Mouse (Mus musculus): ENCODE results near the gene Ccdc78. TPM values are rescaled to one million over a fixed set of nuclear protein-coding genes. Genes with fewer than 3 reads are reported as not detected.

The Ccdc78 gene
- total and polyA plus RNA-seq, 3 experiments = 0.08 to 0.85 TPM; not detected in 1

DNA sequence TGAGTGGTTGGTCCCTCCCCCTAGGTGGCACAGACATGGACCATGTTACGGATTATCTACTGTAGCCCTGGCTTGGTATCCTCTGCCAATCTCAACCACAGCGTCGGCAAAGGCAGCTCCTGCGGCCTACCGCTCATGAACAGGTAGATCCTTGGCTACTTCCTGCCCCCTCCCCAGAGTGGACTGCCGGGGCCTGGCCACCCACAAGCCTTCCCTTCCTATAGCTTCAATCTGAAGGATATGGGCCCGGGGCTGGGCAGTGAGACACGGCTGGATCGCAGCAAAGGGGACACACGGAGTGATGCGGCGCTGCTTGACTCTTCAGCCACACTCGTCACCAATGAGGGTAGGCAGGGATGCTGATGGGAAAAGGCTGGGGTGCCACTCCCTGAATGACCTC is 40.6 kb downstream of the Ccdc78 start:
- TF ChIP-seq EP300 (IDR thresholded peaks at IDR 0.05; ENCODE audit: low read depth in 1 of 2, low read length in 2 of 2) (no peak), POLR2AphosphoS2 (IDR thresholded peaks at IDR 0.05; ENCODE audit: low read length) (no peak), NRF1 (IDR thresholded peaks at IDR 0.05; ENCODE audit: insufficient read depth, low read depth, low read length, poor library complexity, severe bottlenecking) (no peak), E2F4 (IDR thresholded peaks at IDR 0.05; ENCODE audit: borderline replicate concordance, low read depth, low read length) (no peak), SMC3 (IDR thresholded peaks at IDR 0.05; ENCODE audit: low read depth, low read length) (no peak), POLR2A (IDR thresholded peaks at IDR 0.05; ENCODE audit: control insufficient read depth in 1 of 2, insufficient read depth in 1 of 2, low read depth in 1 of 2, low read length in 2 of 2, poor library complexity in 1 of 2) (no peak), TCF12 (IDR thresholded peaks at IDR 0.05; ENCODE audit: low read depth, low read length) (no peak), NELFE (IDR thresholded peaks at IDR 0.05; ENCODE audit: low read depth, low read length) (no peak), ZNF384 (IDR thresholded peaks at IDR 0.05; ENCODE audit: low read depth, low read length) (no peak), KAT2A (conservative IDR thresholded peaks at IDR 0.05; ENCODE audit: low read depth, low read length) (no peak), USF2 (IDR thresholded peaks at IDR 0.05; ENCODE audit: borderline replicate concordance in 1 of 2, insufficient read depth in 1 of 2, low read depth in 1 of 2, low read length in 2 of 2) (no peak), MAZ (IDR thresholded peaks at IDR 0.05; ENCODE audit: low read depth, low read length) (no peak), ETS1 (IDR thresholded peaks at IDR 0.05; ENCODE audit: low read depth, low read length) (no peak), MYC (IDR thresholded peaks at IDR 0.05; ENCODE audit: low read depth, low read length) (no peak), ZMIZ1 (IDR thresholded peaks at IDR 0.05; ENCODE audit: low read depth, low read length) (no peak), SIN3A (IDR thresholded peaks at IDR 0.05; ENCODE audit: low read length) (no peak), MAFK (IDR thresholded peaks at IDR 0.05; ENCODE audit: borderline replicate concordance, low read depth, low read length) (no peak), ZC3H11A (IDR thresholded peaks at IDR 0.05; ENCODE audit: low read depth, low read length) (no peak)
- DNase-seq (ENCODE audit: low read depth, low spot score) = no peak
- Histone ChIP-seq H3K27ac (ENCODE audit: control insufficient read depth, low read depth, low read length) (no peak overlapping the region), H3K9ac (ENCODE audit: control insufficient read depth, low read depth, low read length, poor library complexity, severe bottlenecking) (no peak overlapping the region), H3K9me3 (replicated peaks; ENCODE audit: insufficient read depth, low read length) (no peaks in the 10 kb centered on the region), H3K79me2 (ENCODE audit: control insufficient read depth, insufficient read depth, low read length, poor library complexity) (peaks cover 53% of the 10 kb centered on the region), H3K27me3 (ENCODE audit: control insufficient read depth in 1 of 2, insufficient read depth in 2 of 2, low read length in 2 of 2) (no peaks in the 10 kb centered on the region), H3K4me3 (ENCODE audit: control insufficient read depth in 1 of 2, insufficient read depth in 1 of 2, low read depth in 2 of 2, low read length in 2 of 2) (no peak overlapping the region), H3K4me1 (ENCODE audit: control insufficient read depth in 1 of 2, insufficient read depth in 2 of 2, low read length in 2 of 2) (peaks cover 0 to 42% of the 10 kb centered on the region in 2 experiments; a peak in 2 of 4 replicates), H3K36me3 (ENCODE audit: control insufficient read depth in 1 of 2, insufficient read depth in 2 of 2, low read length in 2 of 2) (peaks cover 0 to 17% of the 10 kb centered on the region in 2 experiments; a peak in 2 of 4 replicates)

DNA sequence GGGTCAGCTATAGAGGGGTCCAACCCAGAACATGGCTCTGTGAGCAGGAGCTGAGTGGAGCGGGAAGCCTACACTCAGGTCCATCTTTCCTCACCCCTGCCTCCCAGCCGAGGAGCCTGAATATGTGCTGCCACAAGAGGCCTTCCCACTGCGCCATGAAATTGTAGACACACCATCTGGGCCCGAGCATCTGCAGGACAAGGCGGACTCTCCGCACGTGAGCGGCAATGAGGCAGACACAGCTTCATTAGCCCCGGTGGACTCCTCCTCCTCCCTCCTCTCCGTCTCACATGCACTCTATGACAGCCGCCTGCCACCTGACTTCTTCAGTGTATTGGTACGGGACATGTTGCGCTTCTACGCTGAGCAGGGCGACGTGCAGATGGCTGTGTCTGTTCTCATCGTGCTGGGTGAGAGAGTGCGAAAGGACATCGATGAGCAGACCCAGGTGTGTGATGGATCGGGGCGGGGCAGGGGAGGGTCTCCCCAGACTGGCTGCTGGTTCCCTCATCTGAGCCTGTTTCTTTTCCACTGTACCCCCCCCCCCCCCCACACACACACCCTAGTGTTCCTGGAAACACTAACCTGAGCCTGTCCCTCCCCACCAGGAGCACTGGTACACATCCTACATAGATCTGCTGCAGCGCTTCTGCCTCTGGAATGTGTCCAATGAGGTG is 41.3 kb downstream of the Ccdc78 start:
- no peak for TF ChIP-seq SMC3 (IDR thresholded peaks at IDR 0.05; ENCODE audit: low read depth, low read length)
- TF ChIP-seq ETS1 (IDR thresholded peaks at IDR 0.05; ENCODE audit: low read depth, low read length) = no peak
- TF ChIP-seq MAZ (IDR thresholded peaks at IDR 0.05; ENCODE audit: low read depth, low read length) = no peak
- TF ChIP-seq BHLHE40 (IDR thresholded peaks at IDR 0.05; ENCODE audit: borderline replicate concordance, low read depth, low read length) = no peak
- no peak for TF ChIP-seq MAFK (IDR thresholded peaks at IDR 0.05; ENCODE audit: borderline replicate concordance, low read depth, low read length)
- no peak for TF ChIP-seq E2F4 (IDR thresholded peaks at IDR 0.05; ENCODE audit: borderline replicate concordance, low read depth, low read length)
- DNase-seq (ENCODE audit: low read depth, low spot score) = no peak
- Histone ChIP-seq H3K36me3 (ENCODE audit: control insufficient read depth in 1 of 2, insufficient read depth in 2 of 2, low read length in 2 of 2) (peaks cover 0 to 16% of the 10 kb centered on the region in 2 experiments; a peak in 2 of 4 replicates), H3K4me3 (ENCODE audit: control insufficient read depth in 1 of 2, insufficient read depth in 1 of 2, low read depth in 2 of 2, low read length in 2 of 2) (no peak overlapping the region), H3K9ac (ENCODE audit: control insufficient read depth, low read depth, low read length, poor library complexity, severe bottlenecking) (no peak overlapping the region), H3K27me3 (ENCODE audit: control insufficient read depth in 1 of 2, insufficient read depth in 2 of 2, low read length in 2 of 2) (no peaks in the 10 kb centered on the region), H3K9me3 (replicated peaks; ENCODE audit: insufficient read depth, low read length) (no peaks in the 10 kb centered on the region), H3K4me1 (ENCODE audit: control insufficient read depth in 1 of 2, insufficient read depth in 2 of 2, low read length in 2 of 2) (peaks cover 0 to 42% of the 10 kb centered on the region in 2 experiments; a peak in 2 of 4 replicates), H3K79me2 (ENCODE audit: control insufficient read depth, insufficient read depth, low read length, poor library complexity) (peaks cover 60% of the 10 kb centered on the region), H3K27ac (ENCODE audit: control insufficient read depth, low read depth, low read length) (no peak overlapping the region)

All from MEL (cell line).